Mouse (Mus musculus) heart, embryonic 15.5 days (tissue): ENCODE measurements at regions not wholly inside any gene's neighbourhood (a gene's known extent, or its start where the extent isn't known, plus 50 kb on each side); places are given as distances from the start of the nearest gene placed in this dataset.

Source experiments
- ATAC-seq: fragments of 200-750 bp; cut with Nextera tagmentation; replicated peaks from 2 replicates; pipeline ENCODE4 v1.8.0; 2017; ENCODE audit warnings: low read depth, moderate TSS enrichment; ENCODE audit not compliant: insufficient number of reproducible peaks, insufficient read depth, low FRiP score
- H3K27ac ChIP-seq: fragments of 300-500 bp; sonication (generic); 2 replicates; pipeline ENCODE4 v1.5.1; 2015; ENCODE audit warnings: mild to moderate bottlenecking, inconsistent platforms
- H3K27me3 ChIP-seq: fragments of 300-500 bp; sonication (generic); 2 replicates; pipeline ENCODE4 v1.6.1; 2015; ENCODE audit warnings: inconsistent platforms
- H3K36me3 ChIP-seq: fragments of 300-500 bp; sonication (generic); 2 replicates; pipeline ENCODE4 v1.6.1; 2015; ENCODE audit warnings: mild to moderate bottlenecking, inconsistent platforms
- H3K4me1 ChIP-seq: fragments of 300-500 bp; sonication (generic); replicated peaks from 2 replicates; pipeline ENCODE4 v1.6.1; 2015; ENCODE audit warnings: inconsistent platforms
- H3K4me2 ChIP-seq: fragments of 300-500 bp; sonication (generic); 2 replicates; pipeline ENCODE4 v1.6.1; 2015; ENCODE audit warnings: inconsistent platforms, mild to moderate bottlenecking, moderate library complexity
- H3K4me3 ChIP-seq: fragments of 300-500 bp; sonication (generic); 2 replicates; pipeline ENCODE4 v1.5.1; 2015; ENCODE audit warnings: mild to moderate bottlenecking, inconsistent platforms
- H3K9ac ChIP-seq: fragments of 300-500 bp; sonication (generic); 2 replicates; pipeline ENCODE4 v1.6.1; 2015; ENCODE audit warnings: mild to moderate bottlenecking, inconsistent platforms
- H3K9me3 ChIP-seq: fragments of 300-500 bp; sonication (generic); replicated peaks from 2 replicates; pipeline ENCODE4 v1.6.1; 2016; ENCODE audit warnings: inconsistent platforms
- WGBS: fragments of 180-500 bp; shearing (Covaris S2); methylation state at CpG from one replicate; pipeline ENCODE4 v1.1.7; 2015; ENCODE audit warnings: mixed read lengths; 5-methylcytosine and 5-hydroxymethylcytosine counted together

DNA sequence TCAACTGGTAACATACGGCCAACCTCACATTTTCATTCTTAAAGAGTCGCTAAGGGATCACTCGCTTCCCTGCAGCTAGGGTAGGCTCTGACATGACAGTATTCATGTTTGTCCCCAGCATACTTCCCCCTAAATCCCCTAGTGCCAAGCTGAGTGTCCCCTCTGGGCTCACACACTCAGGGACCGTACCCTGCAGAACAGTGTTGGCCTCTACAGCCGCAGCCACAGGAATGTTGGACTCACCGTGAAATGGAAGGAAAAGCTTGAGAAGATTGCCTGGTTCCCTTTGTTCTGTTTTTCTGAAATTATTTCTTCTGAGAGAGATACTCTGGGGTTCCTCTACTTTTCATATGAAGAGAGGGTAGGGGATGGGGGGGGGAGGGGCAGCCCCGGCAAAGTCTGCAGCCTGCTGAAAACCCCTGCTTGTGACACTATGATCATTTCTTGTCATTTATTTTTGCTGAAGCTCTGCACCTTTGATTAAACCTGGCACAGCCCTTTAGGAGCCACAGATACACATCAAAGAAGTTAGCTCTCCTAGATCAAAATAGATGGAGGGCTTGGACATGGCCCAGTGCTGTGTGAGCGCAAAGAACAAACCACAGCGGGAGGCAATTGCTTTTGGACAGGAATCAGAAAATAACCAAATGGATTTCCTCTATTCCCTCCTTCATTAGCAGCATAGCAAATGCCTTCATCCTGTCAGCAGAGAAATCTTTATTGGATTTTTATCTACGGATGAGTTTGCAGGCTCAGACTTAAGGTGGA lies 312.7 kb upstream of the Id4 start:
- Histone ChIP-seq H3K9me3 (no peaks in the 10 kb centered on the region), H3K4me1 (no peaks in the 10 kb centered on the region), H3K4me3 (no peak overlapping the region), H3K27me3 (no peaks in the 10 kb centered on the region), H3K9ac (no peak overlapping the region), H3K27ac (no peak overlapping the region), H3K4me2 (no peak overlapping the region), H3K36me3 (no peaks in the 10 kb centered on the region)
- no peak for ATAC-seq
- whole genome bisulfite sequencing: 84% methylated on average over 10 of the region's 10 CpGs

DNA sequence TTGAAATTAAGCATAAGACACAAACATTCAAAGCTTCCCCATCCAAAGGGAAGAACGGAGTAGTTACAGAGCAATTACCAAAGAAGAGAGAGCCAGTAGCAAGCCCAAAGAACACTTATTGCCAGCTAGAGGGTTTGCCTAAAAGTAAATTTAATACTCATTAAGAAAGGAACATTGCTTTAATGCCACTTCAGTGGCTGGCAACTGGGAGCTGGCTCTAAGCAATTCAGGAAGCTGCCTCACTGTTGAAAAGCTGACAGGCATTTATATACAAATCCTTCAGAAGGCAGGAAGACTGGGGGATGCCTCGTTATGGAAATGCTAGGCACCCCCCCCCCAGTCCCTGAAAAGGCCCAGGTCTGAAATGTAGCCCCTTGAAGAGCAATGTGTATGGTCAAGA lies 310.6 kb upstream of the Id4 start:
- Histone ChIP-seq H3K4me1 (no peaks in the 10 kb centered on the region), H3K36me3 (no peaks in the 10 kb centered on the region), H3K4me2 (no peak overlapping the region), H3K27ac (no peak overlapping the region), H3K9ac (no peak overlapping the region), H3K4me3 (no peak overlapping the region), H3K27me3 (no peaks in the 10 kb centered on the region), H3K9me3 (no peaks in the 10 kb centered on the region)
- ATAC-seq: no peak
- WGBS: 48% methylated on average over 2 of the region's 2 CpGs

DNA sequence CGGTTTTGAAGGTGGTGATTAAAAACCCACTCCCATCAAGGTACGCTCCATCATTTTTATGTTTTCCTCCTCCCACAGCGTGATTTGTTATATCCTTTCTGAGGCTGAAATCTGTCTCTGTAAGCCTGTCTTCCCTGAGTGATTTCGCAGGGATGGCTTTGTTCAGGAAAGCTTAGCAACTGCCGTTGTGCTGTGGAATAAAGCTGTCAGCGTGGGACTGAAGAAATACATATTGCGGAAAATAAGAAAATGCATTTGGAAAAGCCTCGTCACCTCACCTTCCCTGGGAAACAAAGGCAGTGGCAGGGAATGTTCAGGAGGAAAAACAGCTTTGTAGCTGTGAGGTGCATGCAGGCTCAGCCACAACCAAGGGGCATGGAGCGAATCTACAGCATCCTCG lies 310.0 kb upstream of the Id4 start:
- Histone ChIP-seq H3K9ac (no peak overlapping the region), H3K36me3 (no peaks in the 10 kb centered on the region), H3K4me1 (no peaks in the 10 kb centered on the region), H3K9me3 (no peaks in the 10 kb centered on the region), H3K4me3 (no peak overlapping the region), H3K4me2 (no peak overlapping the region), H3K27ac (no peak overlapping the region), H3K27me3 (no peaks in the 10 kb centered on the region)
- ATAC-seq: no peak
- 73% methylated on average over 10 of the region's 10 CpGs for WGBS

DNA sequence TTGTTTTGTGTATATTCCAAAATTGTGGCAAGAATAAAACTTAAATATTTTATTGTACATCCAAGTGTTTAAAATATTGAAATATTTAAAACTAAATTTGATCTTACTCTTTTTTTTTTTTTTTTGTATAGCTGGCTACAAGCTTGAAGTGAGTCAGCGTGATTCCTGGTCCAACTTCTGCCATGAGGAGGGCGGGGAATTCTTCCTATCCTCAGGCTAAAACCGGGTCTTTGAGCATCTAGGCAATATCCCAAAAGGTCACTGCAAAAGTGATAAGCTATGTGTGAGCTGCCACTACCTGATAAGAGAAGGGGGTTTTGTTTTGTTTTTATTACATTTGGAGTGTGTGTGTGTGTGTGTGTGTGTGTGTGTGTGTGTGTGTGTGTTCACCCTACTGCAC lies 308.1 kb upstream of the Id4 start:
- WGBS: 59% methylated on average over 3 of the region's 3 CpGs
- Histone ChIP-seq H3K9me3 (no peaks in the 10 kb centered on the region), H3K27ac (no peak overlapping the region), H3K36me3 (no peaks in the 10 kb centered on the region), H3K4me3 (no peak overlapping the region), H3K27me3 (no peaks in the 10 kb centered on the region), H3K4me2 (no peak overlapping the region), H3K4me1 (no peaks in the 10 kb centered on the region), H3K9ac (no peak overlapping the region)
- ATAC-seq: no peak

DNA sequence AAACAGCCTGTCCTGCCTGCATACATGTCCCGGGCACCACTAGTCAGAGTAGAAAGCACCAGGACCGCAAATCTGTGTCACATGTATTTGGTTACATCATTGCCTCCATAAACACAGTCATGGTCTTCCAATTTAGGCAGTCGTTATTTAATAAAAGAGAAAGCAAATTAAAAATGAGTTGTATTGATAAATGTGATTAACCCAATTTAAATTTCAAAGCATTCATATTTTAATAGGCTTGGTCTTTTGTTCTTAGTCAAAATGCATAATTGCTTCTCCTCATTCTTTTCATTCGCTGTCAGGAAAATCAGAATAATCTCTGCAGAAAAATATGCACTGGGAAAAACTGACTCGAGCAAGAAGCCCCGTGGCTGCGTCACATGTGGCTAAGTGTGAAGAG lies 307.3 kb upstream of the Id4 start:
- Histone ChIP-seq H3K4me1 (no peaks in the 10 kb centered on the region), H3K9me3 (no peaks in the 10 kb centered on the region), H3K36me3 (no peaks in the 10 kb centered on the region), H3K4me2 (no peak overlapping the region), H3K9ac (no peak overlapping the region), H3K4me3 (no peak overlapping the region), H3K27ac (no peak overlapping the region), H3K27me3 (no peaks in the 10 kb centered on the region)
- ATAC-seq: no peak
- WGBS: 73% methylated on average over 7 of the region's 7 CpGs

DNA sequence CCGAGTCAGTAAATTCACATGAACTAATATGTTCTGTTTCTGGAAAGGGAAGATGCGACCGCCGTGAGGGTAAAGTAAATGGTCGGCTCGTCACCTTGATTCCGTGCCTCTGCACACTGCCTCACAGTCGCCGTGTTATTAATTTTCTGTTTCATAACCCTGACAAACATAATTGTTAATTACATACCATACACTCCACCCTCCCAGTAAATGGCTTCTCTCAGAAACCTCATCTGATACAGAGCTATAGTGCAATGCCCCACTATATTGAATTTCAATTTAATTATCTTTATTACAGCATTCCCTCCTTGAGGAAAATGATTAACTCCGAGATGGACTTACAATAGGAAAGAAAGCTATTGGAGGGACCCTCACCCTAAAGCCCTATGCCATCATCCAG lies 305.5 kb upstream of the Id4 start:
- Histone ChIP-seq H3K27me3 (no peaks in the 10 kb centered on the region), H3K9me3 (no peaks in the 10 kb centered on the region), H3K9ac (no peak overlapping the region), H3K4me1 (no peaks in the 10 kb centered on the region), H3K4me3 (no peak overlapping the region), H3K27ac (no peak overlapping the region), H3K4me2 (no peak overlapping the region), H3K36me3 (no peaks in the 10 kb centered on the region)
- WGBS: 85% methylated on average over 10 of the region's 10 CpGs
- ATAC-seq: no peak

DNA sequence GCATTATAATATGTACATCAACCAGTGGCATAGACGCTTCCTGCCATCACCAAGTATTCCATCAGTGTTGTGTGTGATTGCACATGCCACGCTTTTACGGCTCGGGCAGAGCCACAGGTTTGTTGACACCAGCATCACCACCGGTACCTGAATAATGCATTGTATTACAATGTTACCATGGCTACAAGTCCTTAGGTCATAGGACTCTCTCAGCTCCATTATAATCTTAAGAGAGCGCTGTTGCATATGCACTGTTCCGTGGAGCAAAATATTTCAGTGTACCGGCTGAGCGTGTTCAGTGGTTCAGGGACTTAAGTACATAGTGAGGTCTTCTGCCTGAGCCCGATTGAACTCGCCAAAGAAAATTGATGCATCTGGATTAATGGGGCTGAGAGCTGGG lies 303.4 kb upstream of the Id4 start:
- Histone ChIP-seq H3K4me3 (no peak overlapping the region), H3K27me3 (no peaks in the 10 kb centered on the region), H3K4me1 (no peaks in the 10 kb centered on the region), H3K9me3 (no peaks in the 10 kb centered on the region), H3K4me2 (no peak overlapping the region), H3K9ac (no peak overlapping the region), H3K36me3 (no peaks in the 10 kb centered on the region), H3K27ac (no peak overlapping the region)
- ATAC-seq: no peak
- 91% methylated on average over 11 of the region's 11 CpGs for WGBS

DNA sequence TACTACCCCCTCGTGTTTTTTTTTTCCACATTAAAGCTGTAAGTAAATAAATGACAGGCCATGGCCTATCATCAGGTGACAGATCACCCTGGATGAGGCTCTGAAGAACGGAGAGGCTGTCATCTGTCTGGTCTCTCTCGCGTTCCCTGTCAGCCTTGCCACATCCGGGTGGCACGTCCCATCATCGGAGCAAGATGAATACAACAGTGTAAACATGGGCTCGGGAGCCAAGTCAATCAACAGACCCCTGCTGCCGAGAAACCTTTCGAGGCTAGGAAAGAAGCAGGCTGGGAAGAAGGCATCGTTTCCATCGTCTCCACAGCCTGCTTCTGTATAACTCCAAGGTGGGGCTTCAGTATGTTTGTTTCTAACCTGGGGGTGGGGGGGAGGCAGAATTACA lies 286.8 kb upstream of the Id4 start:
- H3K27ac ChIP-seq: no peak overlapping the region
- no peak overlapping the region for H3K9ac ChIP-seq
- H3K27me3 ChIP-seq: no peaks in the 10 kb centered on the region
- WGBS: 26% methylated on average over 12 of the region's 12 CpGs
- no peaks in the 10 kb centered on the region for H3K36me3 ChIP-seq
- H3K4me1 ChIP-seq: 0 out of 2 replicates have a peak, but pooled peaks cover 6% of the 10 kb centered on the region
- ATAC-seq: no peak
- H3K4me2 ChIP-seq: no peak overlapping the region
- no peak overlapping the region for H3K4me3 ChIP-seq
- H3K9me3 ChIP-seq: no peaks in the 10 kb centered on the region

DNA sequence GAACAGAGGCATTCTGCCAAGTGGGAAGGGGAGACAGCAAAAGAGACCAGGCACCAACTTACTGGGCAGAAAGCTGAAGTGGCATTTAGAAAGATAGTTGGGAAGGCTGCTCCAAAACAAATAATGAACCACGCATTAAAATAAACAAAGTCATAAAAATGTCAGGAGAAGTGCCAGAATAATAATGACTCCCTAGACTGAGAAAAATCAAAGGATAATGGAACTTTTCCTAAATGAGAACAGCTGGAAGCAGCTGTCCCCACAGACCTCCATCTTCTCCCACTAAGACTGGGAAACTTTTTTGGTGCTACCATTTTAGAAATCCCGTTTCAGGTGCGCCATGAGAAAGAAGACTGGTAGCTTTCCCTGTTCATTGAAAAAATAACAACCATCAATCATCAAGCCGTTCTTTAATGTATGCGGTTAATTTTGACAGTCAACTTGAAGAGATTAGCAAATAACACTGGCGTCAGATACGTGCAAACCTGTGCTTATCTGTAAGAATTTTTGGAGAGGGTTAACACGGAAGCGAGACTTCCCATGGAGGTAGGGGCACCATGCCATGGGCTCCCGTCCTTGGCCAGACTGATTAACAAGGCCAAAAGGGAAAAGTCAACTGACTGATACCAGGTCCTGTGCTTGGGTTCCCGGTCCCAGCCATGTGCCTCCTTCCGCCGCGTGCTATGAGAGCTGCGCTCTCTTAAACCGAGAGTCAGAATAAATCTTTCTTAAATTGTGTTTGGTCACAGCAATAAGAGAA lies 286.1 kb upstream of the Id4 start:
- ATAC-seq: no peak
- Histone ChIP-seq H3K36me3 (no peaks in the 10 kb centered on the region), H3K9ac (no peak overlapping the region), H3K4me2 (no peak overlapping the region), H3K4me3 (no peak overlapping the region), H3K27ac (no peak overlapping the region), H3K9me3 (no peaks in the 10 kb centered on the region), H3K27me3 (no peaks in the 10 kb centered on the region), H3K4me1 (0 out of 2 replicates have a peak, but pooled peaks cover 6% of the 10 kb centered on the region)
- 78% methylated on average over 16 of the region's 16 CpGs for WGBS

DNA sequence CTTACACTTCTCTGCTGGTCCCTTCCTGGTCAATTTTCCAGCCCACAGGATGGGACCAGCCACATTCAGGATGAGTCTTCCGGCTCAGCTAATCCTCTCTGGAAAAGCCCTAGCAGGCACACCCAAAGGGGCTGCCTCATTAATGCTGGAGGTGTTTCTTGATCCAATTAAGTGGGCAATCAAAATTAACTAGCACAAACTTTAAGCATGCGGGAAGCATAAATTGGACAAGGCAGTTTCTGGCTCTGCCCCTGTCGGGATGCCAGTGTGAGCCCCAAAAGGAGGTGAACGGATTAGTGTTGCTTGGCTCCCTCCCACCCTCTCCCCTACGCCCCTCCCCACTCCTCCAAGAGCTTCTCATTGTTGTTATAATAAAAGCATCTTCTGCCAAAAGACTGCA lies 262.5 kb upstream of the Id4 start:
- H3K4me3 ChIP-seq: no peak overlapping the region
- 61% methylated on average over 5 of the region's 5 CpGs for WGBS
- no peak overlapping the region for H3K27ac ChIP-seq
- no peak overlapping the region for H3K9ac ChIP-seq
- ATAC-seq: no peak
- no peaks in the 10 kb centered on the region for H3K4me1 ChIP-seq
- no peaks in the 10 kb centered on the region for H3K36me3 ChIP-seq
- H3K4me2 ChIP-seq: no peak overlapping the region
- H3K9me3 ChIP-seq: no peaks in the 10 kb centered on the region
- H3K27me3 ChIP-seq: no peaks in the 10 kb centered on the region

DNA sequence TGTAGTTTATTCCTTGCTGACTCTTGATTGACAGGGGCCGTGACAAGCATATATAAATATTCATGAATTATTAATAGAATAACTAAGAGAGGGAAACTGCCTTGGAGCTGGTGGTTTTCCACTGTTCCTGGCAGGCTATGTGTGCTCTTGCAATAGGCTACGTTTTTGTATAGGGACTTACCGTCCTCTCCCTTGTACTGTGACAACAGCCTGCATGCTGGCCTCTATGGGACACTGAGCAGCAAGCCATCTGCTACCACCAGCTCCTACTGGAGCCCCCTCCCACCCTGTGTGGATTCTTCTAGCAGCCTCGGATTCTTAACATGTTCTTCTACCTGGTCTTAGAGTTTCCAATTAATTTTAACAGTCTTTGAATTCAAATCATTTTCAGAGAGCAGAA lies 261.6 kb upstream of the Id4 start:
- no peak for ATAC-seq
- no peak overlapping the region for H3K4me3 ChIP-seq
- no peaks in the 10 kb centered on the region for H3K27me3 ChIP-seq
- H3K9ac ChIP-seq: no peak overlapping the region
- H3K27ac ChIP-seq: no peak overlapping the region
- no peaks in the 10 kb centered on the region for H3K9me3 ChIP-seq
- WGBS: 72% methylated on average over 4 of the region's 4 CpGs
- no peaks in the 10 kb centered on the region for H3K4me1 ChIP-seq
- H3K36me3 ChIP-seq: no peaks in the 10 kb centered on the region
- H3K4me2 ChIP-seq: no peak overlapping the region

DNA sequence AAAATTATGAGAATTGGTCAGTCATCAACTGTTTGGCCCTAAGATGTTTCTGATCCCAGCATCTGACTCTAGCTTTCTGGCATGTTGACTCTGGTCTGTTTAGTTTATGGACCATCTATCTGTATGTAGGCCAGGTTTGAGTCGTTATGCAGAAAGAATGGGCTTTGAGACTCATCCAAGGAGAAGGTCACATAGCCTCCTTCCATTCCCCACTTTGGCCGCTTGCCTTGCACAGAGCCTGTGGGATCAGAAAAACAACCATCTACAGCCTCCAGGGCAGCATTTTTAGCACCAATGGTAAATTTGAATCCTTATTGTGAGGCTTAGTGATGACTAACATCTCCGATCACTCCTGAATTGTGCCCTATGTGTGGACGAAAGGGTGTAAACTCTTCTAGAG lies 257.9 kb upstream of the Id4 start:
- Histone ChIP-seq H3K27me3 (no peaks in the 10 kb centered on the region), H3K27ac (no peak overlapping the region), H3K9me3 (no peaks in the 10 kb centered on the region), H3K4me1 (no peaks in the 10 kb centered on the region), H3K9ac (no peak overlapping the region), H3K36me3 (no peaks in the 10 kb centered on the region), H3K4me2 (no peak overlapping the region), H3K4me3 (no peak overlapping the region)
- WGBS: 85% methylated on average over 4 of the region's 4 CpGs
- ATAC-seq: no peak
